Mouse (Mus musculus): ENCODE results near the gene Naa15. TPM values are rescaled to one million over a fixed set of nuclear protein-coding genes. Genes with fewer than 3 reads are reported as not detected.
A peak's percentile ranks its signal among the peaks of the same experiment; 100 is the strongest.
"Not testable (repeated sequence)": the region's sequence is repeated elsewhere in the genome, so short reads cannot be mapped to it uniquely, and the experiment has no call there.

Naa15 gene
- polyA plus RNA-seq, 1 experiment from 2014 or later, result 27.9 TPM

DNA sequence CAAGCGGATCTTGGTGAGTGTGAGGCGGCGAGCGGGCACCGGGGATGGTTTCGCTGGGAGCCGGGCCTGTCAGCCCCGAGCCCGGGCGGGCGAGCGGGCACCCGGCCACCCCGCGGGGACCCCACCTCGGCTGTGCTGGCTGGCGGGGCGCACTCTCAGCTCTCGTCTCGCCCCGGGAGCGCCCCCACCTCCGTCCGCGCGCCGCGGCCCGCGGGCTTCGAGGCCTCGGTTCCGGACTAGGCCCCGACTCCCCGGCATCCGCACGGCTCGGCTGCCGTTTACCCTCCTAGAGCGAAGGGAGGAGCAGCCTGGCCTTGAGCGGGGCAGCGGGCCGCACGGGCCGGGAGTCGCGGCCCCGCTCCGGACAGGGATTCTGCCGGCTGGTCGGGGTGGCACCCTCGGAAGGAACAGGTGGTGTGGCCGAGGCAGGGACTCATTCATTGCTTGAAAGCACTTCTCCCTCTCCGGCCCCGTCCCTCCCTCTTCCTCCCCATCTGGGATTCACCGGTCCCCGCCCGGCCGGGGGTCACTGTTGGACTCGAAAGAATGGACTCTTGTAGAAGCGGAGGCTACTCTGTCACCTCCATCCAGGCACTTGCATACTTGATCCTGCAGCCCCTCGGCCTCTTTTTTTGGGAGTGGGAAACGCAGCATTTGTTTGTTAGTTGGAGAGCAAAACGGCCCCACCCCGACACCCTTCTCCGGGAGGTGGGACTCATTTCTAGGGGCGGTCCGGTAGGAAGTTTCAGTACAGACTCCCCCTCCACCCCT, 1.6 kb downstream of the Naa15 start:
- Histone ChIP-seq H3K9ac (ENCODE audit: low read depth, low read length) (peak overlapping the region; percentile 98), H3K27ac (ENCODE audit: low read length) (peak overlapping the region; percentile 95), H3K4me2 (ENCODE audit: low read depth, low read length) (peak overlapping the region; percentile 82), H3K36me3 (ENCODE audit: control insufficient read depth, insufficient read depth, low read length) (no peaks in the 10 kb centered on the region), H3K4me1 (ENCODE audit: control insufficient read depth, insufficient read depth, low read length) (peaks cover 22% of the 10 kb centered on the region), H3K9me3 (ENCODE audit: control insufficient read depth, low read length) (no peaks in the 10 kb centered on the region), H3K4me3 (ENCODE audit: low read length) (peak overlapping the region; percentile 98), H3K27me3 (replicated peaks; ENCODE audit: control insufficient read depth, insufficient read depth, low read length) (no peaks in the 10 kb centered on the region)
- ATAC-seq, result peak; percentile 49
- under 1% methylated on average over 48 of the region's 68 CpGs for WGBS

GRCm38 (mm10) chr3:51417135-51417458, 2.1 kb downstream of the Naa15 start:
- H3K4me1 ChIP-seq (ENCODE audit: control insufficient read depth, insufficient read depth, low read length), result peaks cover 22% of the 10 kb centered on the region
- peak overlapping the region; percentile 98 for H3K4me3 ChIP-seq (ENCODE audit: low read length)
- WGBS, result 7% methylated on average over 8 of the region's 8 CpGs
- H3K4me2 ChIP-seq (ENCODE audit: low read depth, low read length), result peak overlapping the region; percentile 82
- no peaks in the 10 kb centered on the region for H3K27me3 ChIP-seq (replicated peaks; ENCODE audit: control insufficient read depth, insufficient read depth, low read length)
- no peaks in the 10 kb centered on the region for H3K9me3 ChIP-seq (ENCODE audit: control insufficient read depth, low read length)
- peak overlapping the region; percentile 98 for H3K9ac ChIP-seq (ENCODE audit: low read depth, low read length)
- H3K36me3 ChIP-seq (ENCODE audit: control insufficient read depth, insufficient read depth, low read length), result no peaks in the 10 kb centered on the region
- no peak for ATAC-seq
- H3K27ac ChIP-seq (ENCODE audit: low read length), result peak overlapping the region; percentile 95; the same call in 1 of the 2 replicates

DNA sequence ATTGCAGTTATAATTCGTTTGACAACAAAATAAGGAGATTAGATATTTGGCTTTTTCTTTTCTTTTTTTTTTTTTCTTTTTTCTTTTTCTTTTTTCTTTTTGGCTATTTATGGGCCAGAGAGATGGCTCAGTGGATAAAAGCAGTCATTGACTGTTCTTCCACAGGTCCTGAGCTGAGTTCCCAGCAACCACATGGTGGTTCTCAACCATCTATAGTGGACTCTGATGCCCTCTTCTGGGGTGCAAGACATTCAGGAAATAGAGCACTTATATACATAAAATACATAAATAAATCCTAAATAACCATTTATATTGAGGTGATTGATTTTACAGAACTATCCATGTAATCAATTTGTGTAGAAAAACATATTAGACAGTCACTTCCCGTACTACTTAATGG, 2.5 kb downstream of the Naa15 start:
- Histone ChIP-seq H3K4me2 (ENCODE audit: low read depth, low read length) (peak overlapping the region; percentile 82; the same call in 1 of the 2 replicates), H3K36me3 (ENCODE audit: control insufficient read depth, insufficient read depth, low read length) (no peaks in the 10 kb centered on the region), H3K27ac (ENCODE audit: low read length) (no peak overlapping the region), H3K4me1 (ENCODE audit: control insufficient read depth, insufficient read depth, low read length) (peaks cover 22% of the 10 kb centered on the region), H3K27me3 (replicated peaks; ENCODE audit: control insufficient read depth, insufficient read depth, low read length) (no peaks in the 10 kb centered on the region), H3K9me3 (ENCODE audit: control insufficient read depth, low read length) (no peaks in the 10 kb centered on the region), H3K9ac (ENCODE audit: low read depth, low read length) (no peak overlapping the region), H3K4me3 (ENCODE audit: low read length) (peak overlapping the region; percentile 98)
- WGBS, result 45% methylated on average over 2 of the region's 2 CpGs
- ATAC-seq, result no peak

DNA sequence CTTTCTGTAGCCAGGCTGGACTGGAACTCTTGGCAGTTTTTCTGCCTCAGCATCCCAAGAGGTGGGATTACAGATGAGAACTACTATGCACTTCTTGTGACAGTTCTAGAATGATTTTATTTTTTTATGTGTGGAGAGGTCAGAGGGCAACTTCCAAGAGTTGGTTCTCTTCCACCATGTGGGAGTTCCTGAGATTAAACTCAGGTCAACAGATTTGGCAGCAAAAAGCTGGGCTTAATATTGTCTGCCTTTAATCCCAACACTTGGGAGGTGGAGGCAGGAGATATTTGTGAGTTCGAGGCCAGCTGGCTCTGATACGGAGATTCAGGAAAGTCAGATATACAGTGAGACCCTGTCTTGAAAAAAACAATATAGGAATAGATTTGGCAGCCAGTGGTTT, 3.0 kb downstream of the Naa15 start:
- ATAC-seq, result no peak
- WGBS, result 67% methylated on average over 2 of the region's 2 CpGs

GRCm38 (mm10) chr3:51421921-51422320, 7.0 kb downstream of the Naa15 start:
- no peak for ATAC-seq
- WGBS, result 70% methylated on average over 3 of the region's 3 CpGs
- Histone ChIP-seq H3K4me1 (ENCODE audit: control insufficient read depth, insufficient read depth, low read length) (peaks cover 19% of the 10 kb centered on the region), H3K4me2 (ENCODE audit: low read depth, low read length) (no peak overlapping the region), H3K27me3 (replicated peaks; ENCODE audit: control insufficient read depth, insufficient read depth, low read length) (no peaks in the 10 kb centered on the region), H3K9me3 (ENCODE audit: control insufficient read depth, low read length) (no peaks in the 10 kb centered on the region), H3K4me3 (ENCODE audit: low read length) (no peak overlapping the region), H3K36me3 (ENCODE audit: control insufficient read depth, insufficient read depth, low read length) (no peaks in the 10 kb centered on the region), H3K9ac (ENCODE audit: low read depth, low read length) (no peak overlapping the region), H3K27ac (ENCODE audit: low read length) (no peak overlapping the region)

More for the DNA sequence above, 3.0 kb downstream of the Naa15 start:
- Histone ChIP-seq H3K27me3 (replicated peaks; ENCODE audit: control insufficient read depth, insufficient read depth, low read length) (no peaks in the 10 kb centered on the region), H3K4me2 (ENCODE audit: low read depth, low read length) (peak overlapping the region; percentile 82; the same call in 1 of the 2 replicates), H3K9ac (ENCODE audit: low read depth, low read length) (no peak overlapping the region), H3K27ac (ENCODE audit: low read length) (no peak overlapping the region), H3K9me3 (ENCODE audit: control insufficient read depth, low read length) (no peaks in the 10 kb centered on the region), H3K4me1 (ENCODE audit: control insufficient read depth, insufficient read depth, low read length) (peaks cover 22% of the 10 kb centered on the region), H3K36me3 (ENCODE audit: control insufficient read depth, insufficient read depth, low read length) (no peaks in the 10 kb centered on the region), H3K4me3 (ENCODE audit: low read length) (no peak overlapping the region)

- Histone ChIP-seq H3K9me3 (ENCODE audit: control insufficient read depth, low read length) (no peaks in the 10 kb centered on the region), H3K4me3 (ENCODE audit: low read length) (no peak overlapping the region), H3K9ac (ENCODE audit: low read depth, low read length) (no peak overlapping the region), H3K4me1 (ENCODE audit: control insufficient read depth, insufficient read depth, low read length) (peaks cover 5% of the 10 kb centered on the region; the same call in 1 of the 2 replicates), H3K4me2 (ENCODE audit: low read depth, low read length) (no peak overlapping the region), H3K36me3 (ENCODE audit: control insufficient read depth, insufficient read depth, low read length) (no peaks in the 10 kb centered on the region), H3K27me3 (replicated peaks; ENCODE audit: control insufficient read depth, insufficient read depth, low read length) (no peaks in the 10 kb centered on the region), H3K27ac (ENCODE audit: low read length) (no peak overlapping the region)
- ATAC-seq, result no peak
Measured at GRCm38 (mm10) chr3:51425394-51425793, 10.4 kb downstream of the Naa15 start.

- 83% methylated on average over 5 of the region's 5 CpGs for WGBS
- H3K9me3 ChIP-seq (ENCODE audit: control insufficient read depth, low read length); H3K36me3 ChIP-seq (ENCODE audit: control insufficient read depth, insufficient read depth, low read length); ATAC-seq; H3K4me1 ChIP-seq (ENCODE audit: control insufficient read depth, insufficient read depth, low read length); H3K4me3 ChIP-seq (ENCODE audit: low read length); H3K27ac ChIP-seq (ENCODE audit: low read length); H3K9ac ChIP-seq (ENCODE audit: low read depth, low read length); H3K27me3 ChIP-seq (replicated peaks; ENCODE audit: control insufficient read depth, insufficient read depth, low read length); H3K4me2 ChIP-seq (ENCODE audit: low read depth, low read length): not testable (repeated sequence)
Measured at GRCm38 (mm10) chr3:51434364-51434763, 19.4 kb downstream of the Naa15 start.

GRCm38 (mm10) chr3:51434871-51435595, 20.1 kb downstream of the Naa15 start:
- Histone ChIP-seq H3K27ac (ENCODE audit: low read length) (no peak overlapping the region), H3K36me3 (ENCODE audit: control insufficient read depth, insufficient read depth, low read length) (peaks cover 4% of the 10 kb centered on the region; the same call in 1 of the 2 replicates), H3K9ac (ENCODE audit: low read depth, low read length) (no peak overlapping the region), H3K9me3 (ENCODE audit: control insufficient read depth, low read length) (no peaks in the 10 kb centered on the region), H3K4me3 (ENCODE audit: low read length) (no peak overlapping the region), H3K4me2 (ENCODE audit: low read depth, low read length) (no peak overlapping the region), H3K4me1 (ENCODE audit: control insufficient read depth, insufficient read depth, low read length) (no peaks in the 10 kb centered on the region), H3K27me3 (replicated peaks; ENCODE audit: control insufficient read depth, insufficient read depth, low read length) (no peaks in the 10 kb centered on the region)
- 95% methylated on average over 3 of the region's 3 CpGs for WGBS
- no peak for ATAC-seq

- no peak overlapping the region for H3K4me3 ChIP-seq (ENCODE audit: low read length)
- no peak overlapping the region for H3K27ac ChIP-seq (ENCODE audit: low read length)
- WGBS, result 78% methylated on average over 2 of the region's 2 CpGs
- no peak overlapping the region for H3K4me2 ChIP-seq (ENCODE audit: low read depth, low read length)
- no peaks in the 10 kb centered on the region for H3K9me3 ChIP-seq (ENCODE audit: control insufficient read depth, low read length)
- no peaks in the 10 kb centered on the region for H3K4me1 ChIP-seq (ENCODE audit: control insufficient read depth, insufficient read depth, low read length)
- 0 out of 2 replicates have a peak, but pooled peaks cover 2% of the 10 kb centered on the region for H3K36me3 ChIP-seq (ENCODE audit: control insufficient read depth, insufficient read depth, low read length)
- no peaks in the 10 kb centered on the region for H3K27me3 ChIP-seq (replicated peaks; ENCODE audit: control insufficient read depth, insufficient read depth, low read length)
- ATAC-seq, result no peak
- no peak overlapping the region for H3K9ac ChIP-seq (ENCODE audit: low read depth, low read length)
Measured at GRCm38 (mm10) chr3:51468530-51468929, 53.6 kb downstream of the Naa15 start.
